In genomic region chr5:35915629-35916300, GRCm38 (mm10) we compare ENCODE assay signal across 11 mouse cellular contexts. TPM values are rescaled to one million over a fixed set of nuclear protein-coding genes. Genes with fewer than 3 reads are reported as not detected.
DNase-seq lines count a peak whose midpoint lies in the region; ATAC-seq and TF ChIP-seq lines count a peak whose summit lies in the region.
"Had no signal": no experiment of that assay in that cellular context is flagged by ENCODE, and none has a peak within 500 bp of the region (broad histone marks: within the 10 kb centered on the region; RNA-seq: fewer than 3 reads in every experiment).

No protein-coding gene starts in this region.

- no peak for TF ChIP-seq CTCF in heart, adult 2 months (IDR thresholded peaks at IDR 0.05)
- no peak for TF ChIP-seq CTCF in left cerebral cortex, adult 2 months (IDR thresholded peaks at IDR 0.05)

- TF ChIP-seq POLR2A in heart, adult 2 months (IDR thresholded peaks at IDR 0.05; ENCODE audit: insufficient read depth, low read depth, low read length), result no peak

- H3K36me3 ChIP-seq in heart, adult 2 months (ENCODE audit: control insufficient read depth, insufficient read depth, low read length), result peaks cover 2% of the 10 kb centered on the region; the same call in 1 of the 2 replicates
- no peaks in the 10 kb centered on the region for H3K36me3 ChIP-seq in embryonic facial prominence, embryonic 15.5 days
- no peaks in the 10 kb centered on the region for H3K36me3 ChIP-seq in midbrain, embryonic 15.5 days (replicated peaks)

- peak overlapping the region; percentile 26 for H3K27ac ChIP-seq in heart, adult 2 months
- H3K27ac ChIP-seq in left cerebral cortex, adult 2 months, result peak overlapping the region; percentile 38
- peak overlapping the region; percentile 52 for H3K27ac ChIP-seq in embryonic facial prominence, embryonic 15.5 days (replicated peaks)
- H3K27ac ChIP-seq in midbrain, embryonic 15.5 days, result peak overlapping the region; percentile 46; the same call in 1 of the 2 replicates
- H3K27ac ChIP-seq: liver, embryonic 14.5 days had no signal

- H3K79me2 ChIP-seq in heart, adult 2 months (replicated peaks; ENCODE audit: control insufficient read depth, insufficient read depth, low read length), result peaks cover 16% of the 10 kb centered on the region

- no peak overlapping the region for H3K9ac ChIP-seq in heart, adult 2 months (ENCODE audit: low read depth, low read length)
- no peak overlapping the region for H3K9ac ChIP-seq in embryonic facial prominence, embryonic 15.5 days
- no peak overlapping the region for H3K9ac ChIP-seq in midbrain, embryonic 15.5 days
- H3K9ac ChIP-seq: liver, embryonic 14.5 days had no signal

- no peak overlapping the region for H3K4me3 ChIP-seq in heart, adult 2 months
- no peak overlapping the region for H3K4me3 ChIP-seq in left cerebral cortex, adult 2 months
- no peak overlapping the region for H3K4me3 ChIP-seq in embryonic facial prominence, embryonic 15.5 days (replicated peaks)
- no peak overlapping the region for H3K4me3 ChIP-seq in midbrain, embryonic 15.5 days

- DNase-seq in heart, adult 2 months, result no peak
- no peak for DNase-seq in heart, adult 18-20 months
- DNase-seq in left cerebral cortex, adult 2 months (ENCODE audit: extremely low spot score in 1 of 2, low spot score in 2 of 2), result no peak
- no peak for DNase-seq in left cerebral cortex, postnatal 25 days (ENCODE audit: low spot score in 2 of 2)
- DNase-seq in ovary, postnatal 36 days (ENCODE audit: low spot score), result no peak
- DNase-seq: kidney, adult 18-20 months had no signal

- no peaks in the 10 kb centered on the region for H3K9me3 ChIP-seq in embryonic facial prominence, embryonic 15.5 days (replicated peaks)
- no peaks in the 10 kb centered on the region for H3K9me3 ChIP-seq in midbrain, embryonic 15.5 days

- no peak for ATAC-seq in embryonic facial prominence, embryonic 15.5 days (ENCODE audit: insufficient number of reproducible peaks, low FRiP score, low TSS enrichment, low read depth)
- no peak for ATAC-seq in midbrain, embryonic 15.5 days (replicated peaks)
- ATAC-seq in activated CD4-positive, CD25-positive, alpha-beta regulatory T cell, adult 4 months, result no peak

- peaks cover 24% of the 10 kb centered on the region for H3K4me1 ChIP-seq in heart, adult 2 months (ENCODE audit: control insufficient read depth, insufficient read depth, low read length)
- H3K4me1 ChIP-seq in embryonic facial prominence, embryonic 15.5 days, result peaks cover 48% of the 10 kb centered on the region
- peaks cover 48% of the 10 kb centered on the region for H3K4me1 ChIP-seq in midbrain, embryonic 15.5 days

- no peaks in the 10 kb centered on the region for H3K27me3 ChIP-seq in heart, adult 2 months (ENCODE audit: control insufficient read depth, insufficient read depth, low read length)
- H3K27me3 ChIP-seq in embryonic facial prominence, embryonic 15.5 days, result no peaks in the 10 kb centered on the region
- no peaks in the 10 kb centered on the region for H3K27me3 ChIP-seq in midbrain, embryonic 15.5 days (replicated peaks)
- H3K27me3 ChIP-seq: CH12.LX had no signal

- intact Hi-C loops in heart, adult 2 months (cut with DNase I), result no loop called here
- intact Hi-C loops in left cerebral cortex, adult 2 months (cut with DNase I), result no loop called here
- intact Hi-C loops in left cerebral cortex, postnatal 25 days (cut with DNase I), result no loop called here

- H3K4me2 ChIP-seq in embryonic facial prominence, embryonic 15.5 days (replicated peaks), result no peak overlapping the region
- H3K4me2 ChIP-seq in midbrain, embryonic 15.5 days, result no peak overlapping the region

- no peak for TF ChIP-seq EP300 in heart, adult 2 months (IDR thresholded peaks at IDR 0.05; ENCODE audit: insufficient read depth, low read depth, low read length)

- WGBS in heart, adult 2 months, result 64% methylated on average over 12 of the region's 12 CpGs
- 49% methylated on average over 12 of the region's 12 CpGs for WGBS in embryonic facial prominence, embryonic 15.5 days
- 61% methylated on average over 12 of the region's 12 CpGs for WGBS in midbrain, embryonic 15.5 days

RNA-seq across cellular contexts. Expression of gene Afap1, which starts 22.6 kb away (rescaled TPM):
- 10 to 100 TPM; 18.7 to 20.6 TPM for total RNA-seq in heart, adult 2 months (2021)
- polyA plus RNA-seq in heart, adult 2 months (2012; rRNA removed), result 11.5 and 13.6 TPM in 2 replicates
- total RNA-seq in heart, adult 18-20 months (2021), result 10 to 100 TPM; 16.9 to 19.2 TPM
- total RNA-seq in left cerebral cortex, adult 2 months (2021), result 10 to 100 TPM; 28.8 to 31.5 TPM
- total RNA-seq in left cerebral cortex, postnatal 25 days (2021), result 10 to 100 TPM; 30.3 to 31.1 TPM
- 24.6 and 25.6 TPM in 2 replicates for polyA plus RNA-seq in embryonic facial prominence, embryonic 15.5 days (2015; fragmentation: Nextera tagmentation; extraction: Ambion mirVana)
- polyA plus RNA-seq in midbrain, embryonic 15.5 days (2015; fragmentation: Nextera tagmentation; extraction: Ambion mirVana), result 71.1 and 76.9 TPM in 2 replicates
- 1 to 10 TPM; 3.7 to 6.6 TPM for polyA plus RNA-seq in activated CD4-positive, CD25-positive, alpha-beta regulatory T cell, adult 4 months (2017; shearing (Covaris generic))
